Mouse (Mus musculus): Measurements from ENCODE around the gene Dcun1d4.

- TF ChIP-seq POLR2A (IDR thresholded peaks at IDR 0.05; ENCODE audit: borderline replicate concordance, control insufficient read depth, low read depth, low read length), result no peak
- TF ChIP-seq CTCF (IDR thresholded peaks at IDR 0.05; ENCODE audit: control insufficient read depth, insufficient read depth, low read length), result no peak
Measured at GRCm38 (mm10) chr5:73486451-73486850, 5.7 kb downstream of the Dcun1d4 start.

Data from bone marrow, adult 2 months (tissue).